Mouse (Mus musculus): Measurements from ENCODE around the gene BC030500. TPM values are rescaled to one million over a fixed set of nuclear protein-coding genes. Genes with fewer than 3 reads are reported as not detected.

BC030500 gene
- not detected for total RNA-seq (2021)
- long read RNA-seq, experiment 1 = 0 reads
- long read RNA-seq, experiment 2 = 0 reads

- DNase-seq = no peak
Measured at GRCm38 (mm10) chr8:58911677-58912076, at the start of gene BC030500. Gene BC030500, plus strand, starts transcription at chr8:58911755.

GRCm38 (mm10) chr8:58886405-58886804 lies 25.1 kb upstream of the BC030500 start:
- no peak for DNase-seq

GRCm38 (mm10) chr8:58890591-58890990 lies 21.0 kb upstream of the BC030500 start:
- DNase-seq = no peak

GRCm38 (mm10) chr8:58895960-58896359 lies 15.6 kb upstream of the BC030500 start:
- DNase-seq = no peak

- DNase-seq = no peak
Measured at GRCm38 (mm10) chr8:58904465-58904864, 7.1 kb upstream of the BC030500 start.

- no peak for DNase-seq
Measured at GRCm38 (mm10) chr8:58912196-58912839, 763 bp downstream of the BC030500 start, which contains the start of gene Galntl6. Gene Galntl6, minus strand, starts transcription at chr8:58912640.

- no peak for DNase-seq
Measured at GRCm38 (mm10) chr8:58912840-58913639, 1.5 kb downstream of the BC030500 start.

GRCm38 (mm10) chr8:58913640-58913968 lies 2.0 kb downstream of the BC030500 start:
- no peak for DNase-seq

- no peak for DNase-seq
Measured at GRCm38 (mm10) chr8:58915142-58915541, 3.6 kb downstream of the BC030500 start.

GRCm38 (mm10) chr8:58931066-58931465 lies 19.5 kb downstream of the BC030500 start:
- no peak for DNase-seq

GRCm38 (mm10) chr8:58943773-58944172 lies 32.2 kb downstream of the BC030500 start:
- no peak for DNase-seq

- no peak for DNase-seq
Measured at GRCm38 (mm10) chr8:58957195-58957739, 45.7 kb downstream of the BC030500 start.

Other genes with a start within 250 kb of the BC030500 start
- not detected for gene Galntl6, start 885 bp downstream of the BC030500 start, total RNA-seq (2021)